Mouse (Mus musculus) forebrain, embryonic 11.5 days (tissue): ENCODE measurements around the gene Prkd3. TPM values are rescaled to one million over a fixed set of nuclear protein-coding genes. Genes with fewer than 3 reads are reported as not detected.

Experiments
- ATAC-seq: fragments of 200-750 bp; cut with Nextera tagmentation; replicated peaks from 2 replicates; pipeline ENCODE4 v1.8.0; 2017; ENCODE audit warnings: moderate TSS enrichment; ENCODE audit not compliant: low FRiP score
- DNase-seq: peaks from one replicate; pipeline ENCODE4 v3.0.0-alpha.2; 2017; ENCODE audit warnings: low spot score
- H3K27ac ChIP-seq: fragments of 300-500 bp; sonication (generic); 2 replicates; pipeline ENCODE4 v1.5.1; 2014; ENCODE audit warnings: low read depth, low read length
- H3K27me3 ChIP-seq: fragments of 300-500 bp; sonication (generic); 2 replicates; pipeline ENCODE4 v1.6.1; 2014; ENCODE audit warnings: mild to moderate bottlenecking, low read length, mixed read lengths; ENCODE audit not compliant: control insufficient read depth, insufficient read depth
- H3K36me3 ChIP-seq: fragments of 300-500 bp; sonication (generic); 2 replicates; pipeline ENCODE4 v1.6.1; 2014; ENCODE audit warnings: mild to moderate bottlenecking, low read length, moderate library complexity, mixed read lengths; ENCODE audit not compliant: control insufficient read depth, insufficient read depth
- H3K4me1 ChIP-seq: fragments of 300-500 bp; sonication (generic); replicated peaks from 2 replicates; pipeline ENCODE4 v1.6.1; 2014; ENCODE audit warnings: low read length, mixed read lengths; ENCODE audit not compliant: control insufficient read depth, insufficient read depth
- H3K4me2 ChIP-seq: fragments of 300-500 bp; sonication (generic); 2 replicates; pipeline ENCODE4 v1.6.1; 2014; ENCODE audit warnings: low read depth, mild to moderate bottlenecking, low read length, moderate library complexity, mixed read lengths; ENCODE audit not compliant: severe bottlenecking
- H3K4me3 ChIP-seq: fragments of 300-500 bp; sonication (generic); 2 replicates; pipeline ENCODE4 v1.5.1; 2014; ENCODE audit warnings: low read depth, low read length
- H3K9ac ChIP-seq: fragments of 300-500 bp; sonication (generic); 2 replicates; pipeline ENCODE4 v1.6.1; 2014; ENCODE audit warnings: low read length
- H3K9me3 ChIP-seq: fragments of 300-500 bp; sonication (generic); 2 replicates; pipeline ENCODE4 v1.6.1; 2016; ENCODE audit warnings: low read length, mixed read lengths; ENCODE audit not compliant: control insufficient read depth
- WGBS: fragments of 180-500 bp; shearing (Covaris S2); extraction: QIAGEN DNeasy Blood & Tissue Kit; methylation state at CpG from one replicate; pipeline ENCODE4 v1.1.7; 2014; 5-methylcytosine and 5-hydroxymethylcytosine counted together
- polyA plus RNA-seq: library from polyadenylated mRNA; unstranded; fragments of >200 nt; fragmentation: Nextera tagmentation; extraction: Ambion mirVana; gene quantifications from 2 replicates; pipeline ENCODE4 v1.2.1, GENCODE M21; 2014

Prkd3 gene
- polyA plus RNA-seq, 1 experiment from 2014 or later = 60.5 TPM

DNA sequence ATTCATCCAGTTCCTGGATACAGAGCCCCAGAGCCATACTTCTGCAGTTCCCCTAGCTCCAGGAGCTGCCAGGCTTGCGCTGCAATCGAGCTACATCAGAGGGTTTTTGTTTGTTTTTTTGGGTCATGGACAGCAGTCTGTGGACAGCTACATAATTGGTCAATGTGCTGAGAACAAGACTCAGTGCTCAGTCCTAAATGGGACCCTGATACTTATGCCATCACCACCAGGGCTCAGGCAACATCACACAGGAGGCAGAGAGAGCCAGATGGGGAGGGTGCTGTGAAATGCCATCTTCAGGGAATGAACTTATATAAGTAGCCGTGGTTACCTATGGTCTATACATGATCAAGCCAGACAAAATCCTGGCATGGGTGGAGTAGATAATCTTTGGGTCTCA, 52.1 kb downstream of the Prkd3 start:
- Histone ChIP-seq H3K4me3 (no peak overlapping the region), H3K4me1 (no peaks in the 10 kb centered on the region), H3K9me3 (no peaks in the 10 kb centered on the region), H3K27me3 (no peaks in the 10 kb centered on the region), H3K36me3 (no peaks in the 10 kb centered on the region; the same call in 1 of the 2 replicates), H3K4me2 (no peak overlapping the region), H3K27ac (no peak overlapping the region), H3K9ac (no peak overlapping the region)
- WGBS = 88% methylated on average over 3 of the region's 3 CpGs
- ATAC-seq (no peak), DNase-seq (no peak)

DNA sequence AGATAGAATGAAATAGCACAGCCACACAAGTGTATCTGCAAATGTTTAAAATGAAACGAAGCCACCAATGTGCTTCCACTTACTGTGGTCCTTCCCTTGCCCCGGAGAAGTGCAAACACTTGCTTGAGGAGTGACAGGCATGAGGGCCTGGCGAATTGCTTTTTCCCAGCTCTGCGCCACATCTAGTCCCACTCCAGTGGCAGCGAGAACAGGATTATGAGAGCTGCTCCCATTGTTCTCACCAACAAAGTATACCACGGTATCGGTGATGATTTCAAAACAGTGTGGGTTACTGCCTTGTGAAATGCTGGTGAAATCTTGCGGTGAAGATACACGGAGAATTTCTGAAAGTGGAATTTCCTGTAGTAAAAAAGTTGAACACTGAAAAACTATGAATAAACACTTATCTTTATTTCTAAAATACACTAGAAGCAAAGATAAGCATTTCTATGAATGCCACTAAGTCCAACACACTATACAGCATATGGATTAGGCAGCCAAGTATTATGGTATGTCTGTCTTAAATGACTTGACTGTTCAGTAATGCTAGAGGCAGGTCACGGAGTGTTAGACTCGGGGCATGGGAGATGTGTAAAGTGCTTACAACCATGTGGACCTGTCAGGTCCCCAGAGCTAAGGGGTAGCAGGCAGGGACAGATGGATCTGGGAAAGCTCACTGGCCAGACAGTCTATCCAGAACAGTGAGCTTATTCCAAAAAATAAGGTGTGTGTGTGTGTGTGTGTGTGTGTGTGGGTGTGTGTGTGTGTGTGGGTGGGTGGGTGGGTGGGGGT, 54.3 kb downstream of the Prkd3 start:
- no peak overlapping the region for H3K9ac ChIP-seq
- H3K9me3 ChIP-seq = no peaks in the 10 kb centered on the region
- no peaks in the 10 kb centered on the region; the same call in 1 of the 2 replicates for H3K36me3 ChIP-seq
- H3K4me2 ChIP-seq = no peak overlapping the region
- no peak for ATAC-seq
- no peak overlapping the region for H3K4me3 ChIP-seq
- no peak overlapping the region for H3K27ac ChIP-seq
- no peak for DNase-seq
- H3K27me3 ChIP-seq = no peaks in the 10 kb centered on the region
- H3K4me1 ChIP-seq = no peaks in the 10 kb centered on the region
- WGBS = 91% methylated on average over 11 of the region's 11 CpGs

DNA sequence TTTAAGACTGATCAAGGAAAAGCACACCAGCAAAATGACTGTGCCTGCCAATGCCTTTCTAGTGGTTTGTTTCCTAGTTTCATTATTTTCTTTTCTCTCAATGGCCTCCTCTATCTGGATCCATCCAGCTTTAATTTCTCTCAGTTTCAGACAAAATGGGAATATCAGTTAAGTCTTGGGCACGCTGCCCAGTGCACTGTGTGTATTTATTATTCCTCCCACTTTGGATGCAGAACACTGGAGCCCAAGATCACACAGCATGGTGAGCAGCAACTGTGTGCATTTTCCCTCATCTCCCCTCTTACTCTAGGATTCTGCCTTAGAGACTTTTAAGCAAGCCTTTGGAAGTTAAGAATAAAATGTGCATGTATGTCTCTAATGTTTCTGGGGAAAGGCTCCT, 56.2 kb downstream of the Prkd3 start:
- H3K36me3 ChIP-seq = no peaks in the 10 kb centered on the region; the same call in 1 of the 2 replicates

DNA sequence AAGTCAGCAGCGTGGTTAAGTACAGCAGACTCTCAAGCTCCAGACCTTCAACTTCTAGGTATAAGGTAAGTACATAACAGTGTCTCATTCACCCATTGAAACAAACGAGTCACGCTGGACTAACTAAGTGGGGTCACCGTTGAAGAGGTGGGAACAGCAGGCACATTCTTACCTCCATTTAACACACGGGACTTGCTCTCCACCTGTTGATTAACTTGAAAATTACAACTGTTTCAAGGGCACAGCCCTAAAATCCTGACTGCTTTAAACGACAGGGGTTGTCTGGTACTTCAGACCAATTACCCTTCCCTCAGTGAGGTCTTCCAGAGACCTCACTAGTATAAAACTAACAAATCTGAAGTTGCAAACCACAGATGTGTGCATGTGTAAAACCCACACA, 61.1 kb downstream of the Prkd3 start:
- Histone ChIP-seq H3K9me3 (no peaks in the 10 kb centered on the region), H3K4me3 (no peak overlapping the region), H3K36me3 (peaks cover 2% of the 10 kb centered on the region; the same call in 1 of the 2 replicates), H3K27me3 (no peaks in the 10 kb centered on the region), H3K4me1 (no peaks in the 10 kb centered on the region), H3K9ac (no peak overlapping the region), H3K27ac (no peak overlapping the region), H3K4me2 (no peak overlapping the region)
- DNase-seq (no peak), ATAC-seq (no peak)
- WGBS = 85% methylated on average over 6 of the region's 6 CpGs

More for the DNA sequence above, 56.2 kb downstream of the Prkd3 start:
- 97% methylated on average over 1 of the region's 1 CpGs for WGBS
- no peaks in the 10 kb centered on the region for H3K4me1 ChIP-seq
- H3K4me3 ChIP-seq = no peak overlapping the region
- ATAC-seq = no peak
- H3K27ac ChIP-seq = no peak overlapping the region
- H3K9me3 ChIP-seq = no peaks in the 10 kb centered on the region
- H3K4me2 ChIP-seq = no peak overlapping the region
- H3K9ac ChIP-seq = no peak overlapping the region
- no peak for DNase-seq
- no peaks in the 10 kb centered on the region for H3K27me3 ChIP-seq

DNA sequence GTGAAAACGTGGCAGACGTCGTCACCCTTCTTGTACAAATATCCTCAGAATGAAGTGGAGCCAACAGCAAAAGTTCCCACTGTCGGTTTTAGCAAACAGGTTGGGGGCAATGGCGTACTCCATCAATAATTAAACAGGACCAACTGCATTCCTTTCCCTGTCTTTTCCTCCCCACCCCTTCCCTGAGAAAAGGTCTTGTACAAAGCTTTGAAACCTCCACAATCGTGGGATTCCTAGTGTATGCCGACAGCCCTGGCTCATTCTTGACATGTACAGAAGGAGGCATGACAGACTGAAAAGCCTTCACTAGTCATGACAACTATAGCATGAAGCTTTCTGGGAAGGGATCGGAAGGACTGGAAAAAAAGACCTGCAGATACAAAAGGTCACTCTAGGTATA, 67.4 kb downstream of the Prkd3 start:
- no peak overlapping the region for H3K4me3 ChIP-seq
- H3K4me2 ChIP-seq = no peak overlapping the region
- H3K27ac ChIP-seq = no peak overlapping the region
- H3K27me3 ChIP-seq = no peaks in the 10 kb centered on the region
- no peak for DNase-seq
- ATAC-seq = no peak
- H3K9me3 ChIP-seq = no peaks in the 10 kb centered on the region
- H3K36me3 ChIP-seq = peaks cover 2% of the 10 kb centered on the region; the same call in 1 of the 2 replicates
- H3K4me1 ChIP-seq = no peaks in the 10 kb centered on the region
- H3K9ac ChIP-seq = no peak overlapping the region
- 93% methylated on average over 8 of the region's 8 CpGs for WGBS

DNA sequence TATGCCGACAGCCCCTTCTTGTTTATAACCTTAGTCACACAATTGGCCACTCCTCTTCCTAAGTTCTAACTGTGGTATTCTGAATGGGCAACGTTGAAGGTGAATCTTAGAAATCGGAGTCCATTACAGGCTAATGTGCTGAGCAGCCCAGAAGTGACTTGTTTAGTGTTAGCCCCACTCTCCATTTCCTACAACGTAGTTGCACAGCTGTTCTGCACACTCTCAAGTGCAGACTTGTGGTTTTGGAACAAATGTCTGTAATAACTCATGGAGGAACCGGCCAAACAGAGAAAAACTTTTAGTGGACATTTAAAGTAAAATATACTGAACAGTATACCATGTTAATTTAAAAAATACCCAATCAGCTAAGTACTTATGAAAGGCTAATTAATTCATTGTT, 68.5 kb downstream of the Prkd3 start:
- Histone ChIP-seq H3K9me3 (no peaks in the 10 kb centered on the region), H3K27ac (no peak overlapping the region), H3K27me3 (no peaks in the 10 kb centered on the region), H3K9ac (no peak overlapping the region), H3K4me2 (no peak overlapping the region), H3K4me1 (no peaks in the 10 kb centered on the region), H3K36me3 (peaks cover 2% of the 10 kb centered on the region; the same call in 1 of the 2 replicates), H3K4me3 (no peak overlapping the region)
- 90% methylated on average over 5 of the region's 5 CpGs for WGBS
- ATAC-seq = no peak
- no peak for DNase-seq

DNA sequence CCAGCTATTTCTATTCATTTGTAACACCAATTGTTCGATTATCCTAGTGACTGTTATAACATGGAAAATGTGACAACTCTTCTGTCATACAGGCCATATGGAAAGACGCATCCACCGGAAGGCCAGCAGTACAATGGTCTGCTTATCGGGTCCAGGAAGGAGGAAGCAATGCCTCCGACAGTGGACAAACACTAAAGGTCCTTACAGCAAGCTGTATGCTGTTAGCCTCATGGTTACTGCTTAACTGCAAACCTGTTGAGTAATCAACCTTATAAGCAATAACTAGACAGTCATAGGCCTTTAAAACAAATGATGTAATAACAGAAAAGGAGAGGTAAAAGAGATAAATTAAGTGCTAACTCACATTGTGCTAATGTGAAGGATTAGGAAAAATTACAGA, 69.4 kb downstream of the Prkd3 start:
- Histone ChIP-seq H3K4me2 (no peak overlapping the region), H3K36me3 (peaks cover 2% of the 10 kb centered on the region; the same call in 1 of the 2 replicates), H3K4me3 (no peak overlapping the region), H3K27ac (no peak overlapping the region), H3K9me3 (no peaks in the 10 kb centered on the region), H3K9ac (no peak overlapping the region), H3K4me1 (no peaks in the 10 kb centered on the region), H3K27me3 (no peaks in the 10 kb centered on the region)
- ATAC-seq (no peak), DNase-seq (no peak)
- WGBS = 97% methylated on average over 5 of the region's 5 CpGs

DNA sequence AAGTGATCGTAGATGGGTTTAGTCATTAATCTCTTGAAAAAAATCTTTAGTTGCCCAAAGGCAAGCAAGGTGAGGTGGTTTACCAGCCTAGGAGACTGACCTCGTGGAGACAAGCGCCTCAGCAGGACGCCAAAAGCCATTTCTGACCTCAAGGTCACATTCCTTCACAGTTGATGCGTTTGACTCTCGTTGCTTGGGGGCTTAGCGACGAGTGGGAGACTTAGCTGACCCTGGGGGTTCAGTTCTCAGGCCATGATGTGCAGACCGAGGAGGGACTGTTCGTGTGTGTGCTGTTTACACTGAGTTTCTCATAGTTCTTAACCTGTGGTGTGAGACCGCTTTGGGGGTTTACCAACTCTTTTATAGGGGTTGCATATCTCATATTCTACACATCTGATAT, 78.0 kb downstream of the Prkd3 start:
- WGBS = 61% methylated on average over 11 of the region's 11 CpGs

DNA sequence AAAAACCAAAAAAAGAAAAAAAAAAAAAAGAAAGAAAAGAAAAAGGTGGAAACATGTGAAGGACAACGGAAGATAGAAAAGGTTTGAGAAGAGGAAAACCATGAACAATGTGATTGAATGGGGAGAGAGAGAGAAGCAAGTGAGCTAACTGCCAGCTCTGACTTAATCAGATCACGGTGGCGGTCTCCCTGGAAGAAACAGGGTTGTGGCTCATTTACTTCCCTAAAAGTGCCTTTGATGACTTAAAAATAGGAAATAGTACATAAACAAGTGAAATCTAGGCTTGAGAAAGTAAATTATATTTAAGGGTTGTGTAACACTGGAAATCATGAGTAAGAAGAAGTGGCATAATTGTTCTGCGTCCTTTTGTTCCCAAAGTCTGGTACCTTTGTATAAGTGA, 81.7 kb downstream of the Prkd3 start:
- 98% methylated on average over 4 of the region's 4 CpGs for WGBS
- Histone ChIP-seq H3K4me3 (no peak overlapping the region), H3K27me3 (no peaks in the 10 kb centered on the region), H3K4me1 (0 out of 2 replicates have a peak, but pooled peaks cover 5% of the 10 kb centered on the region), H3K27ac (no peak overlapping the region), H3K9ac (no peak overlapping the region), H3K36me3 (no peaks in the 10 kb centered on the region), H3K9me3 (no peaks in the 10 kb centered on the region), H3K4me2 (no peak overlapping the region)
- no peak for ATAC-seq
- no peak for DNase-seq

More for the DNA sequence above, 78.0 kb downstream of the Prkd3 start:
- Histone ChIP-seq H3K27ac (no peak overlapping the region), H3K4me1 (0 out of 2 replicates have a peak, but pooled peaks cover under 1% of the 10 kb centered on the region), H3K9me3 (no peaks in the 10 kb centered on the region), H3K4me2 (no peak overlapping the region), H3K27me3 (no peaks in the 10 kb centered on the region), H3K4me3 (no peak overlapping the region), H3K36me3 (no peaks in the 10 kb centered on the region; the same call in 1 of the 2 replicates), H3K9ac (no peak overlapping the region)
- ATAC-seq = no peak
- no peak for DNase-seq
